Mouse (Mus musculus) ovary, adult 2 months (tissue): ENCODE data around the gene D8Ertd738e. TPM values are rescaled to one million over a fixed set of nuclear protein-coding genes. Genes with fewer than 3 reads are reported as not detected.

Source experiments
- polyA plus RNA-seq: library from polyadenylated mRNA; depleted of rRNA; stranded (reverse); fragments of >200 nt; gene quantifications from 2 replicates; pipeline ENCODE4 v1.2.3, GENCODE M21; 2012; rRNA removed

The D8Ertd738e gene
- 60.5 and 85.9 TPM in 2 replicates for polyA plus RNA-seq

GRCm38 (mm10) chr8:84249257-84250170, at the start of gene D8Ertd738e:
Gene D8Ertd738e, minus strand, starts transcription at chr8:84249719.

GRCm38 (mm10) chr8:84269950-84270773, 20.6 kb upstream of the D8Ertd738e start, which contains the start of gene Ccdc130:
Gene Ccdc130, minus strand, starts transcription at chr8:84270380.

GRCm38 (mm10) chr8:84256822-84257610, 7.5 kb upstream of the D8Ertd738e start, which contains the start of gene Mri1:
Gene Mri1, minus strand, starts transcription at chr8:84257326.

GRCm38 (mm10) chr8:84236998-84237473, 12.5 kb downstream of the D8Ertd738e start, which contains the start of gene Zswim4:
Gene Zswim4, minus strand, starts transcription at chr8:84237055.

Other genes starting within 250 kb of the D8Ertd738e start
- 1.7 and 1.8 TPM in 2 replicates for gene 1700067K01Rik, start 248.2 kb downstream of the D8Ertd738e start, polyA plus RNA-seq
- 1.9 and 3.5 TPM in 2 replicates for gene 2210011C24Rik, start 237.5 kb downstream of the D8Ertd738e start, polyA plus RNA-seq
- 3.5 and 3.7 TPM in 2 replicates for gene Palm3, start 228.2 kb downstream of the D8Ertd738e start, polyA plus RNA-seq
- 6.1 and 6.3 TPM in 2 replicates for gene Il27ra, start 207.1 kb downstream of the D8Ertd738e start, polyA plus RNA-seq
- gene Rln3, start 204.7 kb downstream of the D8Ertd738e start, polyA plus RNA-seq = 6.3 and 7.4 TPM in 2 replicates
- gene Gm10643, start 184.6 kb downstream of the D8Ertd738e start, polyA plus RNA-seq = 0.75 and 1.1 TPM in 2 replicates
- gene Rfx1, start 182.9 kb downstream of the D8Ertd738e start, polyA plus RNA-seq = 48.2 and 48.7 TPM in 2 replicates
- gene Dcaf15, start 145.0 kb downstream of the D8Ertd738e start, polyA plus RNA-seq = 76.0 and 80.2 TPM in 2 replicates
- 18.3 and 59.6 TPM in 2 replicates for gene Podnl1, start 123.7 kb downstream of the D8Ertd738e start, polyA plus RNA-seq
- 44.9 and 46.5 TPM in 2 replicates for gene Cc2d1a, start 101.8 kb downstream of the D8Ertd738e start, polyA plus RNA-seq
- gene 4930432K21Rik, start 101.7 kb downstream of the D8Ertd738e start, polyA plus RNA-seq = 4.2 and 5.2 TPM in 2 replicates
- gene Nanos3, start 64.5 kb downstream of the D8Ertd738e start, polyA plus RNA-seq = 2.2 and 4.2 TPM in 2 replicates
- gene Zswim4, start 12.7 kb downstream of the D8Ertd738e start, polyA plus RNA-seq = 36.1 and 37.1 TPM in 2 replicates
- 213 and 351 TPM in 2 replicates for gene Mri1, start 7.6 kb upstream of the D8Ertd738e start, polyA plus RNA-seq
- 49.0 and 60.0 TPM in 2 replicates for gene Ccdc130, start 20.7 kb upstream of the D8Ertd738e start, polyA plus RNA-seq
- 104 and 227 TPM in 2 replicates for gene Cacna1a, start 138.7 kb upstream of the D8Ertd738e start, polyA plus RNA-seq